Mouse (Mus musculus) A20 (cell line): ENCODE data around the gene Sesn1.

Experiments used
- DNase-seq: peaks from one replicate; pipeline ENCODE4 v3.0.0-alpha.2; 2011; ENCODE audit warnings: low read depth, low spot score

Gene Sesn1

DNA sequence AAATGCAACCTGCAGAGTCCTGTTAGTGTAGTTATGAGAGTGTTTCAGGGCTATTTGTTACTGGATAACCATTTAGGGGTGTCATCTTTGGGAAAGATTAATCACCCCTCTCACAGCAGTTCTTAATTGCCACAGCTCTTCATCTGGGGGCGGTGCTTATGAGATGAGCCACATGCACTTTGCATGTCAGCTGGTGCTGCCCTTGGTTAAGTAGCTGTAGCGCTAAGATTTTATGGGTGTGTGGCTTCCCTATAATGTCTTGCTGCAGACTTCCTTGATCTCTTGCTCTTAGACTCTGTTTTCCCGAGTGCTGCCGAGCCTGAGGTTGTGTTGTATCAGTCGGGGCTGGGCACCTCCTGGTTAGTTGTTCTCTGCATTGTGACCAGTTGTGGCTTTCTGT, 58.2 kb downstream of the Sesn1 start:
- DNase-seq, result no peak

DNA sequence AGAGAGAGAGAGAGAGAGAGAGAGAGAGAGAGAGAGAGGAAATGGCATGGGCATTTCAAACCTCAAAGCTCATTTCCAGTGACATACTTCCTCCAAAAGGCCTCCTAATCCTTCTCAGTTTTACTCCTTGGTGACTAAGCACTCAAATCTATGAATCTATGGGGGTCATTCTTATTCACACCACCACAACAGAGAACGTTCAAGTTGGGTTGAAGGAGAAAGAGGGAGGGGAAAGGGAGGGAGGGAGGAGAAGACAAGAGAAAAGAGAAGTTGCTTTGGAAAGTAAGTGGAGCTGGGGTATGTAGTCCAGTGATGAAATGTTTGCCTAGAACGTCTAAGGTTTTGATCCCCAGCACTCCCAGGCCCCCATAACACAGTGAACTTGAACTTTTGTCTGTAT, 60.4 kb downstream of the Sesn1 start:
- DNase-seq, result no peak

DNA sequence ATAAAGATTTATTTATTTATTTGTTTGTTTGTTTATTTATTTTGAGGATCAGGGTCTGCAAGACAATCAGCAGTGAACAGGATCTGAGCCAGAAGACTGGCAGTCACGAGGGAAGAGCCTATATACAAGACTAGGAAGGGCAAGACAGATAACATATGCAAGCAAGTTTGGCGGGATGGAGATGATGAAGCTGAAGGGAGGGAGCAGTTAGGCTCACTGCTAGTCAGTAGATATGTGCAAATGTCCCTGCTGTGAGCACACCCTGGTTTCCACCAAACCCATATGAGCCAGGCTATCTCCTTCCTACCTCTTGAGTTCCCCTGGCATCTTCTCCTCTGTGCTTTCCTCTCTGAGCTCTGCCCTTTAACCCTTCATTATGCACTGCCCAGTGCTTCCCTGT, 61.8 kb downstream of the Sesn1 start:
- DNase-seq, result no peak

DNA sequence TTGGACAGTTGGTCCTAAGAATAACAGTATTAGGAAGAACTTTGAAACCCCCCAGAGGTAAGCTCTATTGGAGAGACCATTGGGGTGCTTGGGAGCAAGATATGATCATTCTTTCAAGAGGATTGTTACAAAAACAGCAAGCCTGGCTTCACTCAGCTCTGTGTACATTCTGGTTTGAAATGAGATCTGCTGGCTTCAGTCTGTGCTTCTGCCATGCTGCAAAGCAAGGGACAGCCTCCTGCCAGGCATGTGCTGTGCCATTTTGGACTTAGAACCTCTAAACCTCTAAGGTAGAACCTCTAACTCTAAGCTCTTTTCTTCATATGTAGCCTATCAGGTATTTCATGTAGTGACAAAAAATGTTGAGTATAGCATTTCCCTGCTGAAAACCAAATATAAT, 65.9 kb downstream of the Sesn1 start:
- no peak for DNase-seq

DNA sequence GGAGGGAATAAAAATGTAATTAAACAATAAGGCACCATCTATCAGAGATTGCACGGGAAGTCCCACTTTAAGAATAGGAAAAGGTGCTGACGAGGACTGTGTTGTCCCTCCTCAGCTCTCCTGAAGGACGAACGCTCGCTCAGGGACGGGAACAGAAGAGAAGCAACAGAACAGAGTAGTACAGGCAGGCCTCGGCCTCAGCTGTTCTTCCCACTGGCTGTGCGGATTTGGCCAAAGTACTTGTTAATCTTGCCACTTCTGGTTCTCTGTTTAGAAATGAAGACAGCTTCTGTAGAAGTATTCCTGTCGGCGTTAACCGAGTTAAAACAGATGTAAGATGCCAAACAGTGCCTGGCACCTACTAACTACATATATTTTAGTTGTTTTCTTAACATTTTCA, 68.6 kb downstream of the Sesn1 start:
- DNase-seq, result no peak

DNA sequence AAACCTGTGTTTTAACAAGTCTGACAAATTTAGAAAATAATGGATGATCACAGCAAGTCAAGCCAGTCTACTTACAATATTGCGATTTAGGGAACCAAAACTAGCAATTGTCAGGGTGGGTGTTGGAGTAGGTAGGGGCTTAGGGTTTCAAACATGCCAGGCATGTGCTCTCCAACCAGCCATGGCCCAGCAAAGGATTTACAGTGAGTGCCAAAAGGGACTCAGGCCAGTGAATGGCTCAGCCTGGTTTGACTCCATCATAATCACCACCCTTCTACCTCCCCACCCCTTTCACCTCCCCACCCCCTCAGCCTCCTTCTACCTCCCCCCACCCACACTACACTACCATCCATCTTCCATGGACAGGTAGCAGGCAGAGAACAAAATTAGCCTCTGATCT, 69.9 kb downstream of the Sesn1 start:
- no peak for DNase-seq

DNA sequence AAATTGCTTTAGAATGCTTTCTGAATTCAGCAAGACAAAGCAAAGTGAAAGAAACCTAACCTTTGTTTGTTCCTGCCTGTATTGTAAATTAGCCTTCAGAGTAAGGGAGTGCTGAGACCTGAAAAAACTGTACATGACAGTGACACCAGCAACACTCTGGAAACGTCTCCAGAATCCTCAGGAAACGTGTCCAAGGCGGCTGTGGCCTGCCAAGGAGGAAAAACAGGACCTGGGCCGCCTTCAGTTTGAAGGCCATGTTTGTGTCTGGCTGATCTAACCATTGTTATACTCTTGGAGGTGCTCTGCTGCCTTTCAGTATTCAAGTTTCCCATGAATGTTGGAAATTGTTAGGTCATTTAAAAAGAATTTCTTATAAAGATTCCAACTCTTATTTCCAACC, 70.5 kb downstream of the Sesn1 start:
- DNase-seq, result no peak

DNA sequence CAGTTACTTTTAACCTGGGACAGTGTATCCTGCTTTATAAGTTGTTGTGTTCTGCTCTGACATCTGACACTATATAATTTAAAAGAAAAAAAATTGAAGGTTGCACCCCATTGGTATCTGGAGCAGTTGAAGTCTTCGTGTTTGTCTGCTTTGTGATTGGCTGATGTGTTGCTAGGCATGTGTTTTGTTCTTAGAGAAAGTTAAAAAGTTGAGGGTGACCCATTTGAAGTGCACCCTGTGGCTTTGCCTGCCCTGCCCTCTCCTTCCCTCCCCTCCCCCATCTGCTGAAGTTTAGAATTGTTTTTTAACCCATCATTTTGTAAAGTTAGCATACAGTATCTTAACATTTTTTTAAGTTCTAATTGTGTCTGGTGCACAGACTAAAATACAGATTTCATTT, 71.0 kb downstream of the Sesn1 start:
- no peak for DNase-seq

DNA sequence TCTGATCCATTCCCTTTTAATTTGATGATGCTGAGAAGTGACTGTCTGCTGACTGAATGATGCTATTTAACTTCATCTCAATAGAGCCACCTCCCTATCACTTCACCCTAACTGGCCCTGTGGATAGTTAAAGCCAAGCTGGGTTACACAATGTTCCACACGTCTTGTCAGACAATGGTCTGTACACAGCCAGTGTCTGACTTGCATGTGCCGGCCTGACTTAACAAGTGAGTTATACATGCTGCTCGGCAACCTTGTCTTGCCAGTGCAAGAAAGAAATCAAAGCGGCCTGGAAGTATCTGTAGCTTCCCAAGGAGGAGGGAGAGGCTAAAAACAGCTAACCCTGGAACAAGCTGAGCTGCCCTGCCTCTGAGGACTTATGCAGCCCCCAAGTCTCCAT, 71.7 kb downstream of the Sesn1 start:
- no peak for DNase-seq

DNA sequence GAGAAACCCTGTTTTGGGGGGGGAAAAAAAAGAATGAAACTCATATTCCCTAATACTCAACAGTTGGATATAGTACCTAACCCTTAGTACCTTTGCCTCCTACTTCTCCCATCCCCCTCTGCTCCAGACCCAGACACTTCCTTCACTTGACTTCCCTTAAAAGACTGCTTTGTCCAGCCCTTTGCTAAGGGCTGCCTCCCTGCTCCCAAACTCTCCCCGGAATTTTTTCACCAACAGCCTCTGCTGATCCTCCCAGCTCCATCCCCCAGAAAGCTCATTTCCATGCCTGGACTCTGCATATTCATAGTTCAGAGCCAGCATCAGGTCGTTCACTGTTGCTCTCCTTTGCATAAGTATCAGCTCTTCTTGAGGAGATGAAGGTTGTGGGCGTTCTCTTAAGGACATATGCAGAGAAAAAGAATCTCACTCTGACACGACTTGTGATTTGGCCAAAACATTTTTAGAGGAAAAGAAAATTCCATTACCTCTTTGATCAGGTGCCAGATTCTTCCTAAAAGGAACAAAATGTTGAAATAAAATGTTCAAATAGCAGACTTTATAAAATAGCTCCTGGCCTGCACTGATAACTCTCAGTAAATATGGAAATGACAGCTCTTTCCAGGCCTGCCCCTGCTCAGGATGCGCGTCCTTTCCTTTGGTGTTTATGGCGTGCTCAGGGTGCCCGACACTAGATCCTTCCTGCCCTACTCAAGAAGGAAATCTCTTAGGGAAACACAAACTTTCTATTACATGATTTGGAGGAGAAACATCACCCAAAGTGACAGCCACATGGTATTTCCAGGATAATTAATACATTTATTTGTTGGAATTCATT, 74.2 kb downstream of the Sesn1 start:
- DNase-seq, result no peak

DNA sequence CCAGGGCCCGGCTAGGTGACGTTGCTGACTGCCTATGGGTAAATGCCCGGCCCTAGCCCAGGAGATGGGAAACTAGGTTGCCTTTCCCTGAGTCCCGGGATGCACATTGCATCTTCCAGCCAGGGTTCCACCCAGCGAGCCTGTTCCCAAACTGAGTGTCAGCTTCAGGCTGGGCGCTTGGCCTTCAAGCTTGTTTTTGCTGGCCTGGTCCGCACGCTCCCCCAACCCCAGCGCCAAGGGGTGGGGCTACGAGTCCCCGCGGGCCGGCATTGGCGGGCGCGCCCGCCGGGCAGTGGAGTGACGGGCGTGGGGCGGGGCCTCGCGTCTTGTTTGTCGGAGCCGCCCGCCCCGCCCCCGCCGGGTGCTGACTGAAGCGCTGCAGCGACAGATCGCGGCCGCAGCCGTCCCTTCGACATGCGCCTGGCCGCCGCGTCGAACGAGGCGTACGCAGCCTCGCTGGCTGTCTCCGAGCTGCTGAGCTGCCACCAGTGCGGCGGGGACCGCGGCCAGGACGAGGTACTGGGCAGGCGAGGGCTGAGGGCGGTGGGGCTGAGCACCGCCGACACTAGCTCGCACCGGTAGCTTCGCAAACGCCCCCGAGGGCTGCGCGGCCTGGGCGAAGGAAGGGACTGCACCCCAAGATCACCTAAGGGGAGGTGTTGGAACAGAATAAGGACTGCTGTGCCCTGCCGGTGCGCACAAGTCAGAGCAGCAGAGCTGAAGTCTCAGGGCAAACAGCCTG, 77.5 kb downstream of the Sesn1 start:
- peak; percentile 97 for DNase-seq

DNA sequence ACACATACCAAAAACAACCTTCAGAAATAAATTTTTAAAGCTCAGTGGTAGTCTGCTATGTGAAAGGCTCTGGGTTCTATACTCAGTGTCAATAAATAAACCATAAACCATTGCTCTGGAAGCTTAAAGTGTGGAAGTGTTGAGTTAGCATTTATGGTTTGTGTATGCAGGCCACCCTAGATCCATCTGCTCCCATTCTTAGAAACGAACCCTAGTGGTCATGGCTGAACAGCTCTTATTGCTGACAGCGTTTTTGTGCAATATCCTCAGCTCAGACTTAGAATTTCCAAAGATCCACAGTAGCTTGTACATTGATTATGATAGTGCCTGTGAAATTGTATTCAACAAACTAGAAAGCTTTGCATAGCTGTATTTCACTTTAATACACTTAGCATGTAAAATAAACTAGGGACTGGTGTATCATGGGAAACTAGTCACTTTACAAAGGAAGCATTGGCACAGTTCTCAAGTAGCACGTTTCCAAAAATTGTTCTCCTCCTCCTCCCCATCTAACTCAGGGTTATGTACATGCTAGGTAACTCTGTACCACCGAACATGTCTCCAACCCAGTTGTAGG, 78.7 kb downstream of the Sesn1 start:
- DNase-seq, result no peak

DNA sequence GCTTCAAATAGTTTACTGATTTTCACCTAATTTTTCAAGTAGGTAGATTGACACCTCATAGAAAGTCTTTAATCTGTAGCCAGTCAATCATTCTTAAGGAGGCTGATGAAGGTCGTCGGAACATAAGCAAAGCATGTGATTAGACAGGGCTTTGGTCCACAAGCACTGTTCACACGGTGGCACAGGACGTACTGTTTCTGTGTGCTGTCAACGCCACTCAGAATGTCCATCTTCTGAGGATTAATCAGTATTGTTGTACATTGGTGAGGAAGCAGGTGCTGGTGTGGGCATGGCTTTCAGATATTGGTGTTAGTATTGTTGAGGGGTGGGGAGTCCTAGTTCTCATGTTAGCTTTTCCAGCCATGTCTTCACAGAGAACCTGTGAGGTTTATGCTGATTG, 79.8 kb downstream of the Sesn1 start:
- DNase-seq, result no peak

DNA sequence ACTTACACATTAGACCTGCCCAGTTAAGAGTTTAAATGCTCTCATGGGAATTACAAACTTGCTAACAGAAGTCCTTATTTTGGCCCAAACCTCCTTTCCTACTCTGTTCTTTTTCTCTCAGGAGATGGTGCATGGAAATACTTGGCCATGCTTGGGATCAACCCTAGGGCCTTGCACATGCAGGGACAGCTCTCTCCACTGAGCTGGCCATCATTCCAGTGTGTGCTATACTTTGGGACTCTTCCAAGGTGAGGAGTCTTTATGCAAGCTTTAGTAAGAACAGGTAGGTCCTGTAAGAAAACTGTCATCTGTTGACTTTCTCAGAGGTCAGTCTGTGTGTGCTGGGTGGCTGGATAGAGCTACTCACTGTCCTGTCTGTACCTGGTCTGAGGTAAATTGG, 80.8 kb downstream of the Sesn1 start:
- DNase-seq, result no peak

DNA sequence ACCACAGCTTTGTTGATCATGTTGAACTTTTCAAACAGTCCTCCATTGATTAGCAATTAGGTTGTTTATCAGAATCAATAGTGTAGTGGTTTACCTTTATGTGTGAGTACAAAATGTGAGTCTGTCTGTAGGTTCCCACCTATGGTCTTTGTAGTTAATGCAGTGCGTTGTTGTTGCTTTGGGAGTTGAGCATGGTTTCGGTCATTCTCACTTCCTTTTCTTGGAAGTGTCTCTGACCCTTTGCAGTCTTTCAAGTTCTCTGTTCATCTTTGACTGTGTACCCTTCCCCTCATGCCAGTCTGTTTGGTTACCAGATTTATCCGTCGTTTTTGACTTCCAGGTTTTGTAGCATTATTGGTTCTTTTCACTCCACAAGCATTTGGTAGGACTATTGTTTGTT, 81.6 kb downstream of the Sesn1 start:
- DNase-seq, result no peak

DNA sequence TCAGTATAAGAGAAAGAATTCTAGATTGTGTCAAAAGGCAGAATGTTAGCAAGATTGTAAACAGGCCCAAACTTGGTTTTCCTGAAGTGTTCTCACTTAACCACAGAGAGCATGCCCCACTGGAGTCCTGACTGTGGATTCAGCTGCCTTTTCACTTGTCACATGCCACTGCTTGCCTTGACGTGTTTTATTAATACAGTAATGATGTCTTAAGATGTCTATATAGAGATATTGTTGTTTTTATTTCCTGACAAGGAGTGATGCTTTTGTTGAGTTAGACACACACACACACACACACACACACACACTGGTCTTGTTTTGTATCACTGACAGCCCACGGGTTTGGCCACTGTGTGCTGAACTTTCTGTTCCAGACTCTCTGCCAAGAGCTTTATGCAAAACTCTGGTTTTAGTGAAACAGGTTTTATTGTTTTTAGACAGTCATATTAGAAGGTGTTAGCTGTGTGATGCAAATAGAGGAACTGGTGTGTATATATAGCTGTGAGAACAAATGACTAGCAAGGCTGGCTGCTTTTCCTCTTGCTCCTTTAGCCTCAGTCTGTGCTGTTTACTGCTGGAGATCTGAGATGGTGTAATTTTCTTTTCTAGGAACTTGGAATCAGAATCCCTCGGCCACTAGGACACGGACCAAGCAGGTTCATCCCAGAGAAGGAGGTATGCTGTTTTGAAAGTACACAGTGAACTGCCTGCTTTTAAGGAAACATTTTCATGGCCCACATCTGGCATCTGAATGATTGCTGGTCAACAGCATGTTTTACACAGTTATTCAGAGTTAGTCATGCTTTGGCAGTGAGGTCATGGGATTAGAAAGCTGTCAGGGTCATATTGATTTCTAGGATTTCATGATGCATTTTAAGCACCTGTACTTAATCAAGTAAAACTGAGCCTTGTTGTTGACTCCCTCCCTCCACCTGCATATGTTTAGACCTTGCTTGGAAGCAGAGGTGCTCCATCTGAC, 84.0 kb downstream of the Sesn1 start:
- peak; percentile 73 for DNase-seq

DNA sequence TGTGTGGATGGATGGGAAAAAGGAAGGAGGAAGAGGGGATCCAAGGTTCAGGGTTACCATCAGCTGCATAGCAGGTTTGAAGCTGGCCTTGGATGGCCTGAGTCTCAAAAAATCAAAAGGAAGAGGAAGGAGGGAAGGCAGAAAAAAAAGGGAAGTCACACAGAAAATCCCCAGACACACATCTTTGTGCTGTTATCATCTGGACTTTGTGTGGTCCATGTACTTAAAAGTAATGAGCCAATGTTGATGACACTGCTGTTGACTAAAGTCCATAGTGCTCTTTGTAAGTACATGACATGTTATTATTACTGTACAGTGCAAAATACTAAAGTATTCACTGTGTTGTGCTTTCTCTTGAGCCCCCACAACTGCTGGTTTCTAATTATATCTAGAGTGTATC, 86.7 kb downstream of the Sesn1 start:
- no peak for DNase-seq

DNA sequence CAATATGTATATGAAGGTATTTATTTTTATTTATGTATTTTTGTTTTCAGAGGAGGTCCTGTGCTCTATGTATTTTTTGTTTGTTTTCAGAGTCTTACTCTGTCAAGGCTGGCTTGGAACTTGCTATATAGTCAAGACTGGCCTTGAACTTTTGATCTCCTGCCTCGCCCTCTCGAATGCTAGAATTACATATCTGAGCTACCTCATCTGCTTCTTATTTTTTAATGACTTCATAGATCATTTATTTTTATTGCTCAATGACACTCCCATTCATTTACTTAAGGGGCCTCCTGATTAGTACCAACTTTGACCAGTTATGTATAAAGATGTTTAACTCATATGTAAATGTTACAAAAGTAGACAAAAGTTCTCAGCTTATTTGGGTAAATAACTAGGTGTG, 87.1 kb downstream of the Sesn1 start:
- DNase-seq, result no peak

DNA sequence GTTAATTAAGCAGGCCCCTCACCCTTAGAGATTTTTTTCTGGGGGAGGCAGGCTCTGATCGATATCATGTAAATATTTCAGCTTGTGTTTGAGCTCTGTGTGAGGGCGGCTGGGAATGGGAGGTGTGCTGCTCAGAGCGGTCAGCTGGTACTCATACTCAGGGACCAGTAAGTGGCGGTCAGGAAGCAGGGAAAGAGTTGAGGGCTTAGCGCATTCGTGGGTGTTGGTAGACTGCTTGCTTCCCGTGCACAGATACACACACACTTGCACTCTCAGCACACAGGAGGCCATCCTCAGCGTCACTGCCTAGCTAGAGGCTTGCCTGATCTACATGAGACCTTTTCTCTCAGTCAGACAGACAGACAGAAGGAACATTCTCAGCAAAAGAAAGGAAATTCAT, 91.7 kb downstream of the Sesn1 start:
- DNase-seq, result no peak

DNA sequence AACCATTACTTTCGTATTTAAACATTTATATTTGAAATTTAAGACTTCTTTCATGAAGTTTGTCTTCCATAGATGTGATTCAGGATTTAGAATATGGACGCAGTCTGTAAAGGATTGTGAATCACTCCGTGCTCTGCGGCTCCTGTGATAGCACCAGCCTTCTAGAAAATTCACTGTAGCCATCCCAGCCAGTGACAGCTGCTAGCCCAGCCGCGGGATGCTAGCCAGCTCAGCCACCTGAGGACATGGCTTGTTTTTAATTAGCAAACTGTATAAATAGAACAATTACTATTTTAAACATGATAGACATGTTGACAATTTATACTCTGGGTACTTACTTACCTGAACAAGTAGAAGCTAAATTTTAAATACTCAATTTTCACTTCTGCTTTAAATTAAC, 92.1 kb downstream of the Sesn1 start:
- no peak for DNase-seq

DNA sequence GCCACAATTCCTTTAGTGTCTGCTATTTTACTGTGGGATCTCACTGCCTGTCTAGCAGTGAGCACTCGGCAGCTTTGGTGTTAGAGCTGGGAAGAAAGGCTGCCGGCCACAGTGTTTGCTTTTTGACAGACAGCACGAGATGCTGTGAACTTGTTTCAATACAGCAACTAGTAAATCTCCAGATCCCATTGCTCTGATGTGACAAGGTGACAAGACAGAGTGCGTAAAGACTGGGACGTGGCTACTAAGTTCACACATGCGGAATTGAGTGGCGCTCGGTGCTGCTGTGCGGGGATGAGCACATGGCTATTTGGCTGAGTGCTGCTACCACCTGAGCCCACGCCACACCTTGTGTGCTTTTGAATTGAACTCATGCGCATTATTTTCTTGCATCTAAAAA, 97.7 kb downstream of the Sesn1 start:
- no peak for DNase-seq

DNA sequence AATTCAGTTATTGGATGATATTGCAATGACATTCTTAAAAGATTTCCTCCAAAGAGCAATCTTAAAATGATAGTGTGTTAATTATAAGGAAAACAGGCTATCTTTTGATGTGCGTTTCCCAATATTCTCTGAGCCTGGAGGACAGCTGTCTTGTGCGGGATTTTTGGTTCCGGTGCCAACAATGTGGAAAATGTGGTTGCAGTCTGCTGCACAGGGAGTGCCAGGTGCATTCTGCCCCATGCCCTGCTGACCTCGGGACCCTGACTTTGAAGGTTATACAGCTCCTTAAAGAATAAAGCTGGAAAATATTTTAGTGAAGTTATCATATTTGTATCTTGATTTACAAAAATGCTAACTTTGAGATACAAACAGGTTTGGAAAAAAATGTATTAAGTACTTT, 98.2 kb downstream of the Sesn1 start:
- no peak for DNase-seq
